Mouse (Mus musculus) layer of hippocampus, adult 9-10 months (tissue): ENCODE results near the gene Nrg3.
"Not testable (repeated sequence)": the region's sequence is repeated elsewhere in the genome, so short reads cannot be mapped to it uniquely, and the experiment has no call there.

Experiments
- DNase-seq: peaks from one replicate; pipeline ENCODE4 v3.0.0; 2022; ENCODE audit warnings: low spot score

Gene Nrg3

GRCm38 (mm10) chr14:39211472-39211871 lies 261.4 kb downstream of the Nrg3 start:
- DNase-seq = no peak

GRCm38 (mm10) chr14:39191946-39192345 lies 280.9 kb downstream of the Nrg3 start:
- DNase-seq = no peak

GRCm38 (mm10) chr14:39173709-39174108 lies 299.2 kb downstream of the Nrg3 start:
- no peak for DNase-seq

- no peak for DNase-seq
Observed at GRCm38 (mm10) chr14:39160140-39160539, 312.7 kb downstream of the Nrg3 start.

GRCm38 (mm10) chr14:39155462-39155861 lies 317.4 kb downstream of the Nrg3 start:
- DNase-seq = peak; percentile 24

- DNase-seq = no peak
Observed at GRCm38 (mm10) chr14:39129766-39130165, 343.1 kb downstream of the Nrg3 start.

- DNase-seq = no peak
Observed at GRCm38 (mm10) chr14:39117977-39118376, 354.9 kb downstream of the Nrg3 start.

GRCm38 (mm10) chr14:39116522-39117231 lies 356.2 kb downstream of the Nrg3 start:
- DNase-seq = not testable (repeated sequence)

GRCm38 (mm10) chr14:39109566-39109965 lies 363.3 kb downstream of the Nrg3 start:
- DNase-seq = no peak

GRCm38 (mm10) chr14:39106776-39107175 lies 366.1 kb downstream of the Nrg3 start:
- no peak for DNase-seq

- no peak for DNase-seq
Observed at GRCm38 (mm10) chr14:39095219-39095618, 377.7 kb downstream of the Nrg3 start.

GRCm38 (mm10) chr14:39079461-39079860 lies 393.4 kb downstream of the Nrg3 start:
- DNase-seq = no peak

GRCm38 (mm10) chr14:39051542-39051941 lies 421.3 kb downstream of the Nrg3 start:
- DNase-seq = no peak

GRCm38 (mm10) chr14:39049021-39049420 lies 423.9 kb downstream of the Nrg3 start:
- no peak for DNase-seq

- no peak for DNase-seq
Observed at GRCm38 (mm10) chr14:39044290-39044689, 428.6 kb downstream of the Nrg3 start.

GRCm38 (mm10) chr14:39043793-39044192 lies 429.1 kb downstream of the Nrg3 start:
- peak; percentile 79 for DNase-seq

GRCm38 (mm10) chr14:39043384-39043783 lies 429.5 kb downstream of the Nrg3 start:
- DNase-seq = no peak

GRCm38 (mm10) chr14:39039046-39039445 lies 433.8 kb downstream of the Nrg3 start:
- no peak for DNase-seq

GRCm38 (mm10) chr14:39034482-39034881 lies 438.4 kb downstream of the Nrg3 start:
- DNase-seq = no peak

GRCm38 (mm10) chr14:39023065-39023464 lies 449.8 kb downstream of the Nrg3 start:
- no peak for DNase-seq

- no peak for DNase-seq
Observed at GRCm38 (mm10) chr14:39014126-39014525, 458.8 kb downstream of the Nrg3 start.

- DNase-seq = no peak
Observed at GRCm38 (mm10) chr14:38997843-38998242, 475.0 kb downstream of the Nrg3 start.

- no peak for DNase-seq
Observed at GRCm38 (mm10) chr14:38992574-38992866, 480.4 kb downstream of the Nrg3 start.

GRCm38 (mm10) chr14:38991847-38992573 lies 480.9 kb downstream of the Nrg3 start:
- peak; percentile 45 for DNase-seq
